Mouse (Mus musculus): Measurements from ENCODE around the gene Mast4. TPM values are rescaled to one million over a fixed set of nuclear protein-coding genes. Genes with fewer than 3 reads are reported as not detected.

Gene Mast4
- polyA plus RNA-seq, 2 experiments: 0.71 to 1.5 TPM

DNA sequence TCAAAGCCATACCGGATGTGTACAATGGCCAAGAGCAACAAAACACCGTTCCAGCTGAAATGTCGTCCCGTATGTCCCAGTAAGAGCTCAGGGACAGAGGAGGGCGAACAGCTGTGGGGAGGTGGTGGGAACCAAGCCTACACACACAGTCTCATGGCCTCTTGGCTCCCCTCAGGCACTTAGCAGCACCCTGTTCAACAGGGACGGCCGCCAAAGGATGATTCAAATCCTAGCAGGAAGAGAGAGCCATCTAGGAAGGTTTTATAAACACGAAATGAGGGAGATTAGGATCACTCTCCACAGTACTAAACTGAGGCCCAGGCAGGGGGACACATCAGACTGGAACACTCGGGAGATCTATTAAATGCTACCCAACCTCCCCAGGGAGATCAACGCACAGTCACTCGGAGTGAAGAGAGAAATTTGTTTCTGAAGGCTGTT, 122.8 kb downstream of the Mast4 start:
- TF ChIP-seq EP300 (IDR thresholded peaks at IDR 0.05; ENCODE audit: low read depth): no peak
- no peak for TF ChIP-seq CTCF (IDR thresholded peaks at IDR 0.05; ENCODE audit: low read depth)
- Histone ChIP-seq H3K4me2 (ENCODE audit: low read depth) (no peak overlapping the region), H3K9me3 (ENCODE audit: control insufficient read depth, low read length) (no peaks in the 10 kb centered on the region), H3K36me3 (replicated peaks; ENCODE audit: control insufficient read depth, insufficient read depth, low read depth) (no peaks in the 10 kb centered on the region), H3K9ac (replicated peaks) (no peak overlapping the region), H3K4me3 (ENCODE audit: insufficient read depth in 1 of 2, low read depth in 2 of 2, low read length in 2 of 2) (no peak overlapping the region), H3K27me3 (ENCODE audit: control insufficient read depth, insufficient read depth, low read length) (no peaks in the 10 kb centered on the region), H3K4me1 (replicated peaks; ENCODE audit: control insufficient read depth in 2 of 2, insufficient read depth in 2 of 2, low read length in 1 of 2) (no peaks in the 10 kb centered on the region), H3K27ac (no peak overlapping the region)
- WGBS (ENCODE audit: insufficient replicate concordance): 46% methylated on average over 11 of the region's 11 CpGs
- DNase-seq (ENCODE audit: low read depth in 3 of 3, low spot score in 3 of 3): no peak
- ATAC-seq (ENCODE audit: insufficient read depth): no peak

DNA sequence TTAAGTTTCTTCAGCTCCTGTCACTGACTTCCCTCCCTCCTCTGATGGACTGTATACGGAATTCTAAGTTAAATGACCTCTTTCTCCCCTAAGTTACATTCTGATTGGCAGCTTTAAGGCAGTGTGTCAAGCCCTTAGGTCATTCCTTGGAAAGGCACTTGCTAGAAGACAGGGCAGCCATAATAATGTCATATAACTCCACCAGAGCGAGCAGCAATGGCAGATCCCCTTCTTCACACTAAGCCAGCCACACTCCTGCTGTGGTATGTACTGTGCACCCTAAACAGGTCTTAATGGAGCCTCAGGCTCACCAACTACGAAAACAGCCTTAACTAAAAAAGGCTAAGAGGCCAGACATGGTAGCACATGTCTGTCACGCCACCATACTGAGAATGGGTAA, 123.6 kb downstream of the Mast4 start:
- no peak for TF ChIP-seq EP300 (IDR thresholded peaks at IDR 0.05; ENCODE audit: low read depth)
- TF ChIP-seq CTCF (IDR thresholded peaks at IDR 0.05; ENCODE audit: low read depth): no peak
- Histone ChIP-seq H3K36me3 (replicated peaks; ENCODE audit: control insufficient read depth, insufficient read depth, low read depth) (no peaks in the 10 kb centered on the region), H3K4me2 (ENCODE audit: low read depth) (no peak overlapping the region), H3K9ac (replicated peaks) (no peak overlapping the region), H3K9me3 (ENCODE audit: control insufficient read depth, low read length) (no peaks in the 10 kb centered on the region), H3K27ac (no peak overlapping the region), H3K27me3 (ENCODE audit: control insufficient read depth, insufficient read depth, low read length) (no peaks in the 10 kb centered on the region), H3K4me3 (ENCODE audit: insufficient read depth in 1 of 2, low read depth in 2 of 2, low read length in 2 of 2) (no peak overlapping the region), H3K4me1 (replicated peaks; ENCODE audit: control insufficient read depth in 2 of 2, insufficient read depth in 2 of 2, low read length in 1 of 2) (no peaks in the 10 kb centered on the region)
- 53% methylated on average over 4 of the region's 4 CpGs for WGBS (ENCODE audit: insufficient replicate concordance)
- DNase-seq (ENCODE audit: low read depth in 3 of 3, low spot score in 3 of 3) (no peak), ATAC-seq (ENCODE audit: insufficient read depth) (no peak)

DNA sequence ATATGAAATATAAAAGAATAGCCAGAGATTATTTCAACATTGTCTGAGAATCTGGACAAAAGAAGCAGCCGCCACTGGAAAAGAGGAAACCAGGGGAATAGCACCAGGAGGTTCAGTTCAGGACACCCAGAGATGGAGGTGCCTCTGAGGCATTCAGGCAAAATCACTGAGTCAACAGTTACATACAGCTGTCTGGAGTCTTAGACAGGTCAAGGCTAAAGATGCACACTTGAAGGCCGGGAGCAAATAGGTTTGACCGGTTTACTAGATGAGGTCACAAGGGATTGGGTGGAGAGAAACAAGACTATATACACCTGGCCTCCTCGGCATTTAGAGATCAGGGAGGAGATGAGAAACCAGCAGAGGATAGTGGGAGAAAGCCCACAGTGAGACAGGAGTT, 127.1 kb downstream of the Mast4 start:
- Histone ChIP-seq H3K36me3 (replicated peaks; ENCODE audit: control insufficient read depth, insufficient read depth, low read depth) (no peaks in the 10 kb centered on the region), H3K27me3 (ENCODE audit: control insufficient read depth, insufficient read depth, low read length) (no peaks in the 10 kb centered on the region), H3K4me2 (ENCODE audit: low read depth) (no peak overlapping the region), H3K9ac (replicated peaks) (no peak overlapping the region), H3K4me3 (ENCODE audit: insufficient read depth in 1 of 2, low read depth in 2 of 2, low read length in 2 of 2) (no peak overlapping the region), H3K4me1 (replicated peaks; ENCODE audit: control insufficient read depth in 2 of 2, insufficient read depth in 2 of 2, low read length in 1 of 2) (no peaks in the 10 kb centered on the region), H3K27ac (no peak overlapping the region), H3K9me3 (ENCODE audit: control insufficient read depth, low read length) (no peaks in the 10 kb centered on the region)
- ATAC-seq (ENCODE audit: insufficient read depth): no peak
- 64% methylated on average over 4 of the region's 4 CpGs for WGBS (ENCODE audit: insufficient replicate concordance)
- DNase-seq (ENCODE audit: low read depth in 3 of 3, low spot score in 3 of 3): no peak
- TF ChIP-seq CTCF (IDR thresholded peaks at IDR 0.05; ENCODE audit: low read depth) (no peak), EP300 (IDR thresholded peaks at IDR 0.05; ENCODE audit: low read depth) (no peak)

DNA sequence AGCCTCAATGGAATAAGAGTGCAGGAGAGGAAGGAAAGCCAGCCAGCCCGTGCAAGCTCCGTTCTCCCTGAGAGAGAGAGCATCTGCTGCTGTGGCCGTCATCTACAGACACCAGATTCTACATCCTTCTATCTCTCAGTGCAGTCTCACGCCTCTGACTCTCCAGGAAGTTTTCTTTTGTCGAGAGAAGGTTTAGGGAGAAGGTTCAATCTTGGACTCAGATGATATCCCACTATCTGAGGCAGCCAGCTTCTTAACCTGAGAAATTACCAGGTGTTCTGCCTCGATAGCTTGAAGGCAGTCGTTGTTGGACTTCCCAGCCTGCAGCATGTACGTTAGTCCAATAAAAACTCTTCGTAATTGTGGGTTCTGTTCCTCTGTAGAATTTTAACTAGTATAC, 127.7 kb downstream of the Mast4 start:
- Histone ChIP-seq H3K27ac (no peak overlapping the region), H3K9me3 (ENCODE audit: control insufficient read depth, low read length) (no peaks in the 10 kb centered on the region), H3K4me3 (ENCODE audit: insufficient read depth in 1 of 2, low read depth in 2 of 2, low read length in 2 of 2) (no peak overlapping the region), H3K9ac (replicated peaks) (no peak overlapping the region), H3K4me2 (ENCODE audit: low read depth) (no peak overlapping the region), H3K36me3 (replicated peaks; ENCODE audit: control insufficient read depth, insufficient read depth, low read depth) (no peaks in the 10 kb centered on the region), H3K27me3 (ENCODE audit: control insufficient read depth, insufficient read depth, low read length) (no peaks in the 10 kb centered on the region), H3K4me1 (replicated peaks; ENCODE audit: control insufficient read depth in 2 of 2, insufficient read depth in 2 of 2, low read length in 1 of 2) (no peaks in the 10 kb centered on the region)
- ATAC-seq (ENCODE audit: insufficient read depth): no peak
- no peak for DNase-seq (ENCODE audit: low read depth in 3 of 3, low spot score in 3 of 3)
- TF ChIP-seq CTCF (IDR thresholded peaks at IDR 0.05; ENCODE audit: low read depth) (no peak), EP300 (IDR thresholded peaks at IDR 0.05; ENCODE audit: low read depth) (no peak)
- 48% methylated on average over 9 of the region's 9 CpGs for WGBS (ENCODE audit: insufficient replicate concordance)

DNA sequence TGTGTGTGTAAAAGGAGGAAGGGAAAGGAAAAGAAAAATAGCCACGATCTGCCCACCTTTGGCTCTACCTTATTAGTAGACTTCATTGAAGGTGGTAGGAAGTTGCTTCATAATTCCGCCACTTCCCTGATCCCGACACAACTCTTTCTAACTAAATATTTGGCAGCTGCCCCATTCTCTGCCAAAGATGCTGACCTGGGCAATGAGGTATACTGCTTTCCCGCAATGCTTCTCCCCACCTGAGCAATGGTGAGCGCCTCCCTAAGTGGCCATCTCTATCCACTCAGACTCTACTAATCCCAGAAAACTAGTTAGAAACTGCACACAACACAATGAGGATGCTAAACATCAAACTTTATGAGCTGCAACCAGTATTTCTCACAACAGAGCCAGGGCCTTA, 129.1 kb downstream of the Mast4 start:
- Histone ChIP-seq H3K9me3 (ENCODE audit: control insufficient read depth, low read length) (no peaks in the 10 kb centered on the region), H3K9ac (replicated peaks) (no peak overlapping the region), H3K36me3 (replicated peaks; ENCODE audit: control insufficient read depth, insufficient read depth, low read depth) (no peaks in the 10 kb centered on the region), H3K4me1 (replicated peaks; ENCODE audit: control insufficient read depth in 2 of 2, insufficient read depth in 2 of 2, low read length in 1 of 2) (no peaks in the 10 kb centered on the region), H3K27me3 (ENCODE audit: control insufficient read depth, insufficient read depth, low read length) (no peaks in the 10 kb centered on the region), H3K27ac (no peak overlapping the region), H3K4me3 (ENCODE audit: insufficient read depth in 1 of 2, low read depth in 2 of 2, low read length in 2 of 2) (no peak overlapping the region), H3K4me2 (ENCODE audit: low read depth) (no peak overlapping the region)
- 68% methylated on average over 5 of the region's 5 CpGs for WGBS (ENCODE audit: insufficient replicate concordance)
- no peak for TF ChIP-seq EP300 (IDR thresholded peaks at IDR 0.05; ENCODE audit: low read depth)
- no peak for TF ChIP-seq CTCF (IDR thresholded peaks at IDR 0.05; ENCODE audit: low read depth)
- ATAC-seq (ENCODE audit: insufficient read depth) (no peak), DNase-seq (ENCODE audit: low read depth in 3 of 3, low spot score in 3 of 3) (no peak)

Data from liver, embryonic 14.5 days (tissue).